8 mouse cellular contexts compared by ENCODE assay signal in the genomic region with DNA sequence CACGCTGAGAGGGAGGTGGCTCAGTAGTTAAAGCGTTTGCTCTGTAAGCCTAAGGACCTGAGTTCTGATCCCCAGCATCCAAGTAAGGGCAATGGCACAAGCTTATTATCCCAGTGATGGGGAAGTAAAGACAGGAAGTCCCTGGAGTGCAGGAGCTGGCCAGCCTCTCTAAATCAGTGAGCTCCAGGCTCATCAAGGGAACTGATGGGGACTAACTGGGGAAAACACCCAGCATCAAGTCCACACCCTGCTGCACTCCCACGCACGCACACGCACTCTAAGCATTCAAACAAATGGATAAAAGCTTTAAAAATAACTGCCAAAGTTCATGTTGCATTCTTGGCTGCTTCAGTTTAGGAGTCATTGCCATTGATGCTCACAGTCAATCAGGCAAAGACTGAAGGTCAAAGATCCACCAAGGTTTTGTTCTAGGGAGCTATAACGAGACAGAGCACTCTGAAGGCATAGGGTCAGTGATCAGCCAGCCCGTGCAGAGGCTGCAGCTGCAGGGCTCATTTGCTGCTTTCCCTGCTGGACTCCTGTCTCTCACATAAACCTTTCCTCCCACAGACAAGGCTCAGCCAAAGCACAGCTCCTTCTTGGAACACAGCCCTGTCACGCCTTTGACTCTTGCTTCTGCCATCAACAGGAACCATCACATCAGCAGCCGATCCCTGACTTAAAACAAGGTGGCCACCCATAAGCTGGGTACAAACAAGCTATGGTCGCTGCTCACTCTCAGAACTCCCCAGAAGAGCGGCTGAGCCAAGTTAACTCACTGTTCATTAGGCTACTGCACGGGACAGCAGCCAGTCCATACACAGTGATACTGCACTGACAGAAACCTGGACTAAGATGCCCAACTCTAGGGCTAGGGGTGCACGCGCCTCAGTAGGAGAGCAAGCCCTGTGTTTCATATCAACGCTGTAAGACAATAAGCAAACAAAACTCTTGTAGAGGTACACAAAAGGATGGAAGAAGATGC.
DNase-seq lines count a peak whose midpoint lies in the region.

No protein-coding gene starts in this region.

- DNase-seq in gastrocnemius, adult 18-20 months (ENCODE audit: low spot score), result peak; percentile 42
- DNase-seq in gastrocnemius, postnatal 10 days, result no peak
- DNase-seq in NIH3T3 (ENCODE audit: low read depth), result peak; percentile 23
- DNase-seq in gonadal fat pad, adult 2 months (ENCODE audit: low read depth), result peak; percentile 57
- peak; percentile 57 to 68 for DNase-seq in kidney, postnatal 4 days
- no peak for DNase-seq in spleen, postnatal 36 days (ENCODE audit: low spot score in 2 of 2)
- DNase-seq in cerebellum, adult 11 months, result no peak
- DNase-seq in layer of hippocampus, adult 8-10 months (ENCODE audit: low spot score in 2 of 2), result no peak

Comparison
In these comparisons a context has a peak if more than half of its experiments do, and no peak if none do; other contexts are left out.
1. DNase-seq: peak in gastrocnemius, adult 18-20 months (single experiment), NIH3T3 (single experiment), gonadal fat pad, adult 2 months (single experiment) and kidney, postnatal 4 days (2 of 2); none in gastrocnemius, postnatal 10 days (single experiment), spleen, postnatal 36 days (0 of 2), cerebellum, adult 11 months (single experiment) and layer of hippocampus, adult 8-10 months (0 of 2).